Mouse (Mus musculus): ENCODE measurements at regions not wholly inside any gene's neighbourhood (a gene's known extent, or its start where the extent isn't known, plus 50 kb on each side); places are given as distances from the start of the nearest gene placed in this dataset.

- TF ChIP-seq GATA1 (IDR thresholded peaks at IDR 0.05; ENCODE audit: borderline replicate concordance, low read length) (no peak), FLI1 (IDR thresholded peaks at IDR 0.05; ENCODE audit: low read length) (no peak)
Observed at GRCm38 (mm10) chr1:137226479-137227097, 266.3 kb upstream of the Nr5a2 start.
